Mouse (Mus musculus): Measurements from ENCODE around the gene Ano3. TPM values are rescaled to one million over a fixed set of nuclear protein-coding genes. Genes with fewer than 3 reads are reported as not detected.

The Ano3 gene
- polyA plus RNA-seq, 1 experiment from 2014 or later = 0.17 TPM

DNA sequence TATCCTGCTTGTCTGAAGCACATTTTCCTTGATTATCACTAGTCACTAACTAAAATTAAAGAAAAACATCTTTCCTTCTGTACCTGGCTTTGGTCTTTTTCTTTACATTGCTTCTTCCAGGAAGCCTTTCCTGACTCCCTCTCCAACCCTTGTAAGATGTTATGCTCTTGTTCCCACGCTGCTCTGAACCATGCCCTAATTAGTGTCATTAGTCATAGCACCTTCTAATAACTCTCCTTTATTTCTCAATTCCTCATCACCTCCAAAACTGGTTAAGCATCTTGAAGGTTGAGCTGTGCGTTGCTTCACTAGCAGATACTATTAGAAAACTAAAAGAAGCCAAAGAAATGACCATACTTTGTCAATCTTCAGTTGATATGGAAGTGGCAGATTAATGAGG, 193.2 kb downstream of the Ano3 start:
- Histone ChIP-seq H3K4me2 (ENCODE audit: low read depth, low read length) (no peak overlapping the region), H3K4me3 (ENCODE audit: low read length) (no peak overlapping the region), H3K9me3 (replicated peaks; ENCODE audit: control insufficient read depth, low read length) (no peaks in the 10 kb centered on the region), H3K9ac (ENCODE audit: low read length) (no peak overlapping the region), H3K27me3 (ENCODE audit: control insufficient read depth, insufficient read depth, low read length) (no peaks in the 10 kb centered on the region), H3K4me1 (ENCODE audit: control insufficient read depth, insufficient read depth, low read length) (no peaks in the 10 kb centered on the region), H3K36me3 (ENCODE audit: control insufficient read depth, insufficient read depth) (no peaks in the 10 kb centered on the region), H3K27ac (ENCODE audit: low read length) (no peak overlapping the region)
- WGBS = 76% methylated on average over 2 of the region's 2 CpGs
- ATAC-seq (replicated peaks; ENCODE audit: extremely low read depth, insufficient read depth, low FRiP score) = no peak

DNA sequence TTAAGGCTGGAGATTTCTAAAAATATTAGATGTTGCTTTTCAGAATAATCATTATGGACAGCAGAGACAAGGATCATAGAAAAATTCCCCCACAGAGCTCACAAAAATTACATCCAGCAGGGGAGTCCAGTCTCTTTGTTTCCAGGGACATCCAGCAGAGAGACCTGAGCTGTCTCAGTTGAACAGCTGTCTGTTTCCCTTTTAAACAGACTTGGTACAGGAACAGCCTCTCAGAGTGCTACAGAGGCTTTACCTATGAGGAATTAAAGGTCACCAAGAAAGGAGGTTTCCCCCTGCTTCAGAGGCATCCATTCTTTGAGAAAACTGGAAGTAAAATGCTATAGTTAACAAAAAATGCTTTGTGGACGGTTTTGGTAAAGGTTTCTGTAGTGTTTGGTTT, 210.2 kb downstream of the Ano3 start:
- no peak overlapping the region for H3K4me3 ChIP-seq (ENCODE audit: low read length)
- no peak overlapping the region for H3K27ac ChIP-seq (ENCODE audit: low read length)
- H3K27me3 ChIP-seq (ENCODE audit: control insufficient read depth, insufficient read depth, low read length) = no peaks in the 10 kb centered on the region
- H3K4me2 ChIP-seq (ENCODE audit: low read depth, low read length) = no peak overlapping the region
- H3K9ac ChIP-seq (ENCODE audit: low read length) = no peak overlapping the region
- WGBS = 65% methylated on average over 1 of the region's 1 CpGs
- ATAC-seq (replicated peaks; ENCODE audit: extremely low read depth, insufficient read depth, low FRiP score) = no peak
- H3K36me3 ChIP-seq (ENCODE audit: control insufficient read depth, insufficient read depth) = no peaks in the 10 kb centered on the region
- no peaks in the 10 kb centered on the region for H3K9me3 ChIP-seq (replicated peaks; ENCODE audit: control insufficient read depth, low read length)
- no peaks in the 10 kb centered on the region for H3K4me1 ChIP-seq (ENCODE audit: control insufficient read depth, insufficient read depth, low read length)

DNA sequence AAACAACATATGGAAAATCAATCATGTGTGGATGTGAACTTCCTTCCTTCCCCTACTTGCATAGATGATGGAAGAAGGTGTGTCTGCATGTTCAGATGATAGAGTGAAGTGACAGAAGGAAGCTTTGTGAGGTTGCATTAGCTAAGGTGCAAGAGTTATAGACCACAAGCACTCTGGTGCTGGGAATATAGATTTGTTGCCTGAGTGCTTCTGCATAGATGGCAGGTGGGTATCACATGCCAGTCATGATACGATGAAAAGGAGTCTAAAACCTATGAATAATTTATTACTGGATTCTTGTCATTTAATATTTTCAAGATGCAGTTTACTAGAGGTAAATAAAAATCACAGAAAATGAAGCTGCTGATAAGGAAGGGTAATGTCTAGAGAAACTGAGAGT, 210.9 kb downstream of the Ano3 start:
- no peak for ATAC-seq (replicated peaks; ENCODE audit: extremely low read depth, insufficient read depth, low FRiP score)
- Histone ChIP-seq H3K27ac (ENCODE audit: low read length) (no peak overlapping the region), H3K27me3 (ENCODE audit: control insufficient read depth, insufficient read depth, low read length) (no peaks in the 10 kb centered on the region), H3K9ac (ENCODE audit: low read length) (no peak overlapping the region), H3K4me2 (ENCODE audit: low read depth, low read length) (no peak overlapping the region), H3K9me3 (replicated peaks; ENCODE audit: control insufficient read depth, low read length) (no peaks in the 10 kb centered on the region), H3K4me3 (ENCODE audit: low read length) (no peak overlapping the region), H3K4me1 (ENCODE audit: control insufficient read depth, insufficient read depth, low read length) (no peaks in the 10 kb centered on the region), H3K36me3 (ENCODE audit: control insufficient read depth, insufficient read depth) (no peaks in the 10 kb centered on the region)
- WGBS = 76% methylated on average over 1 of the region's 1 CpGs

DNA sequence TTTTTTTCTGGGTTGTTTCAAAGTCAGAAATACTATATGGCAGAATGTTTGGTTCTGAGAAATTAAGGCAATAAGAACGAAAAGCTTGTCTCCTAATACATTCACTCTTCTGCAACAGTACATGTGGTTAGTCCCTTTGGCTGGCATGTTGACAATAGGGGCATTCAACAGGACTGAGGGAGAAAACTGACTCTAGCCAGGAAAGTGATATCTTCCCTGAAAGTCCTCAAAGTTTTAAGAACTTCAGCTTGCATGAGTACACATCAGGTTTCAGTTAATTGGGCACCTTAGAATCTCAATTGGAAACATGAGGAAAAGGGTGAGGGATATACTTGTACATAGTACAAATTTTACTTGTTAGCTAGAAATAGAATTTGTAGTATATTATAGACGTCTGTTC, 212.7 kb downstream of the Ano3 start:
- H3K4me2 ChIP-seq (ENCODE audit: low read depth, low read length) = no peak overlapping the region

DNA sequence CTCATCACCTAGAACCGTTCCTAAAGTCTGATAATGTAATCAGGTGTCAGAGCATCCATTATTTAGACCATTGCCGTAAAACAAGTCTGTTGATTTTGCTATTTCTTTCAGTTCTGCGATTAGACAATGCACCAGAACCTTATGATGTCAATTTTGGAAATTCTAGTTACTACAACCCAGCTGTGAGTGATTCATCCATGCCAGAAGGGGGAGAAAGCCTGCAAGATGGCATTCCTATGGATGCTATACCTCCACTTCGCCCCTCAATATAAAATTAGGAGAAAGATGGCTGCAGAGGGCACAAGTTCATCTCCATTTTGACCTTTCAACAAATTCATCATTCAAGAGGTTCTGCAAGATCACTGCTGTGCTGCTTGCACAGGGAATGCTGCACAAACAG, 213.5 kb downstream of the Ano3 start:
- H3K9ac ChIP-seq (ENCODE audit: low read length) = no peak overlapping the region
- no peaks in the 10 kb centered on the region for H3K9me3 ChIP-seq (replicated peaks; ENCODE audit: control insufficient read depth, low read length)
- no peak for ATAC-seq (replicated peaks; ENCODE audit: extremely low read depth, insufficient read depth, low FRiP score)
- no peaks in the 10 kb centered on the region for H3K4me1 ChIP-seq (ENCODE audit: control insufficient read depth, insufficient read depth, low read length)
- 60% methylated on average over 4 of the region's 4 CpGs for WGBS
- H3K4me3 ChIP-seq (ENCODE audit: low read length) = no peak overlapping the region
- no peaks in the 10 kb centered on the region for H3K27me3 ChIP-seq (ENCODE audit: control insufficient read depth, insufficient read depth, low read length)
- H3K27ac ChIP-seq (ENCODE audit: low read length) = no peak overlapping the region
- no peak overlapping the region for H3K4me2 ChIP-seq (ENCODE audit: low read depth, low read length)
- no peaks in the 10 kb centered on the region for H3K36me3 ChIP-seq (ENCODE audit: control insufficient read depth, insufficient read depth)

More for the DNA sequence above, 212.7 kb downstream of the Ano3 start:
- no peak overlapping the region for H3K27ac ChIP-seq (ENCODE audit: low read length)
- no peaks in the 10 kb centered on the region for H3K27me3 ChIP-seq (ENCODE audit: control insufficient read depth, insufficient read depth, low read length)
- H3K36me3 ChIP-seq (ENCODE audit: control insufficient read depth, insufficient read depth) = no peaks in the 10 kb centered on the region
- H3K4me1 ChIP-seq (ENCODE audit: control insufficient read depth, insufficient read depth, low read length) = no peaks in the 10 kb centered on the region
- H3K9ac ChIP-seq (ENCODE audit: low read length) = no peak overlapping the region
- H3K4me3 ChIP-seq (ENCODE audit: low read length) = no peak overlapping the region
- ATAC-seq (replicated peaks; ENCODE audit: extremely low read depth, insufficient read depth, low FRiP score) = no peak
- H3K9me3 ChIP-seq (replicated peaks; ENCODE audit: control insufficient read depth, low read length) = no peaks in the 10 kb centered on the region
- 55% methylated on average over 2 of the region's 2 CpGs for WGBS

DNA sequence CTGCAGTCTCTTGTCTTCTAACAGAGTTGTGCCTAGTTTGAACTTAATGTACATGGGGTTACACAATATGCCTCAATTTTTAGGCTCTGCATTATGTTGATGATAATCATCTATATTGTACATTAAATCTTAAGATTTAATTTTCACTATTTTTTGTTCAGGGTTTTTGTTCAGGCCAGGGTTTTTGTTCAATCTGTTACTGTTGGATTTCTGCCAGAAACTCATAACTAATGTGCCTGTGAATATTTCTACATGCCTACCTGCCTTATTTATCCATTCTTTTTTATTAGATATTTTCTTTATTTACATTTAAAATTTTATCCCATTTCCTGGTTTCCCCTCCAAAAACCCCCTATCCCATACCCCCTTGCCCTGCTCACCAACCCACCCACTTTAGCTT, 224.6 kb downstream of the Ano3 start:
- H3K27me3 ChIP-seq (ENCODE audit: control insufficient read depth, insufficient read depth, low read length) = no peaks in the 10 kb centered on the region
- ATAC-seq (replicated peaks; ENCODE audit: extremely low read depth, insufficient read depth, low FRiP score) = no peak
- H3K4me1 ChIP-seq (ENCODE audit: control insufficient read depth, insufficient read depth, low read length) = no peaks in the 10 kb centered on the region
- H3K9ac ChIP-seq (ENCODE audit: low read length) = no peak overlapping the region
- no peaks in the 10 kb centered on the region for H3K36me3 ChIP-seq (ENCODE audit: control insufficient read depth, insufficient read depth)
- H3K9me3 ChIP-seq (replicated peaks; ENCODE audit: control insufficient read depth, low read length) = no peaks in the 10 kb centered on the region
- no peak overlapping the region for H3K27ac ChIP-seq (ENCODE audit: low read length)
- H3K4me3 ChIP-seq (ENCODE audit: low read length) = no peak overlapping the region
- H3K4me2 ChIP-seq (ENCODE audit: low read depth, low read length) = no peak overlapping the region

DNA sequence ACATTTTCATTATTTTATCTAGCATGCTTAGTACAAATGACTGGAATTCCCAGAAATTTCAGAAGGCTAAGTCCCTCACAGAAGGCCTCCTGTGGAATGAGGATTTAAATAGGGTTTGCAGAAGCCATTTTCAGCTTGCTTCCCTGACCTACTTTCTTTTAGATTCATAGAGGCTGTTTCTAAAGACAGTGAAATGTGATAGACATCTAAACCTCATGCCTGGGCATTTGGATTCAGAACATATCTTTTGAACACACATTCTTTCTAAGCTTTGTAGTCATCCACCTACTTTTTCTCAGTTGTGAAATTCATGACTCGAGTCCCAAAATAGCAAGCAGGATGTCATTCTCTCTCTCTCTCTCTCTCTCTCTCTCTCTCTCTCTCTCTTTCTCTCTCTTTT, 228.5 kb downstream of the Ano3 start:
- WGBS = 58% methylated on average over 1 of the region's 1 CpGs
- Histone ChIP-seq H3K4me2 (ENCODE audit: low read depth, low read length) (no peak overlapping the region), H3K36me3 (ENCODE audit: control insufficient read depth, insufficient read depth) (no peaks in the 10 kb centered on the region), H3K27ac (ENCODE audit: low read length) (no peak overlapping the region), H3K9me3 (replicated peaks; ENCODE audit: control insufficient read depth, low read length) (no peaks in the 10 kb centered on the region), H3K9ac (ENCODE audit: low read length) (no peak overlapping the region), H3K4me1 (ENCODE audit: control insufficient read depth, insufficient read depth, low read length) (no peaks in the 10 kb centered on the region), H3K27me3 (ENCODE audit: control insufficient read depth, insufficient read depth, low read length) (no peaks in the 10 kb centered on the region), H3K4me3 (ENCODE audit: low read length) (no peak overlapping the region)
- ATAC-seq (replicated peaks; ENCODE audit: extremely low read depth, insufficient read depth, low FRiP score) = no peak

DNA sequence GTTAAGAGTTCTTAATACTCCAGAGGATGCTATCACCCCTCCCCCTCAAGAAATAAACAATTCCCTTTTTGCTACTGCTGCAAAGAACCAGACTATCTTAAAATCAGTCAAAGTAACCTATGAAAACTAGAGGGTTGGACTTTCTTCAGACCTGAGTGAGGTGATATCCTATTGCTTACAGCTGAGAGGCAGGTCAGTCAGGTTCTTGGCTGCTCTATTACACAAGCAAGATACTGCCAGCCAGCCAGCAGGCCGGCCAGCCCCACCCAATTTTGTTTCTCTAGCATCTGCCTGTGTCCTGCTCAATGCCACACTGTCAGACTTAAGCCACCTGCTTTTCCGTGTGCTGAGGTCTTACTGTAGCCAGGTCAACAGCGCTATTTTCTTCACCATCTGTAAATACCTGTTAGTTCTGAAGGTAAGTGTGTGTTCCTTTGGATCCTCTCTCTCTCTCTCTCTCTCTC, 229.4 kb downstream of the Ano3 start, which contains the start of gene Muc15:
TSS of gene Muc15 (plus strand) at position 51 of the 464 bp plus-strand sequence.
- Histone ChIP-seq H3K9me3 (replicated peaks; ENCODE audit: control insufficient read depth, low read length) (no peaks in the 10 kb centered on the region), H3K36me3 (ENCODE audit: control insufficient read depth, insufficient read depth) (no peaks in the 10 kb centered on the region), H3K27me3 (ENCODE audit: control insufficient read depth, insufficient read depth, low read length) (no peaks in the 10 kb centered on the region), H3K4me3 (ENCODE audit: low read length) (no peak within 1 kb of the TSS), H3K27ac (ENCODE audit: low read length) (no peak within 1 kb of the TSS), H3K9ac (ENCODE audit: low read length) (no peak within 1 kb of the TSS), H3K4me1 (ENCODE audit: control insufficient read depth, insufficient read depth, low read length) (no peaks in the 10 kb centered on the region), H3K4me2 (ENCODE audit: low read depth, low read length) (no peak within 1 kb of the TSS)
- ATAC-seq (replicated peaks; ENCODE audit: extremely low read depth, insufficient read depth, low FRiP score) = no peak
- WGBS = 52% methylated on average over 3 of the region's 3 CpGs

DNA sequence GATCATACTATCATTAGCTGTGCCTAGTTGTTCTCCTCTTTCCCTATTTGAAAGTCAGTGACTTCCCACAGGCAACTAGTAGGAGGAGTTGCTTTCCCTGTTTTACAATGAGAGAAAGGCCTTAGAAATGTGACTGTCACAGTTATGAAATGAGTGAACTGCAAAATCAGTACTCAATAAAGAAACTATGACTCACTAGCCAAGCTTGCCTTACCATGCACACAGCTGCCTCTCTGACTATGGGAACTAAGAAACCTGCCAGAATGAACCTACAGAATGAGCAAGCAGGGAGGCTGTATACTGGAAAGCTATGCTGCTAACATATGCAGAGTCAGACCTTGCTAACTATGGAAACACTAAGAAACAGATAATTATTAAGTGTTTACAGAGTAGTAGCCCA, 231.7 kb downstream of the Ano3 start:
- no peak overlapping the region for H3K4me2 ChIP-seq (ENCODE audit: low read depth, low read length)
- H3K9me3 ChIP-seq (replicated peaks; ENCODE audit: control insufficient read depth, low read length) = no peaks in the 10 kb centered on the region
- no peak overlapping the region for H3K9ac ChIP-seq (ENCODE audit: low read length)
- H3K4me3 ChIP-seq (ENCODE audit: low read length) = no peak overlapping the region
- H3K27ac ChIP-seq (ENCODE audit: low read length) = no peak overlapping the region
- H3K4me1 ChIP-seq (ENCODE audit: control insufficient read depth, insufficient read depth, low read length) = no peaks in the 10 kb centered on the region
- no peak for ATAC-seq (replicated peaks; ENCODE audit: extremely low read depth, insufficient read depth, low FRiP score)
- no peaks in the 10 kb centered on the region for H3K27me3 ChIP-seq (ENCODE audit: control insufficient read depth, insufficient read depth, low read length)
- H3K36me3 ChIP-seq (ENCODE audit: control insufficient read depth, insufficient read depth) = no peaks in the 10 kb centered on the region

Measured in heart, embryonic 16.5 days (tissue).